11 mouse cellular contexts compared by ENCODE assay signal in genomic region chr14:120480341-120480900, GRCm38 (mm10). TPM values are rescaled to one million over a fixed set of nuclear protein-coding genes. Genes with fewer than 3 reads are reported as not detected.
DNase-seq lines count a peak whose midpoint lies in the region; ATAC-seq and TF ChIP-seq lines count a peak whose summit lies in the region.
"Had no signal": no experiment of that assay in that cellular context is flagged by ENCODE, and none has a peak within 500 bp of the region (broad histone marks: within the 10 kb centered on the region; RNA-seq: fewer than 3 reads in every experiment).

No protein-coding gene starts in this region.

- H3K9me3 ChIP-seq in kidney, postnatal 0 days (replicated peaks; ENCODE audit: low read length): no peaks in the 10 kb centered on the region
- H3K9me3 ChIP-seq in embryonic facial prominence, embryonic 10.5 days: no peaks in the 10 kb centered on the region
- no peaks in the 10 kb centered on the region for H3K9me3 ChIP-seq in hindbrain, embryonic 15.5 days
- no peaks in the 10 kb centered on the region for H3K9me3 ChIP-seq in midbrain, postnatal 0 days (ENCODE audit: low read length)

- DNase-seq in kidney, postnatal 0 days (ENCODE audit: low spot score): no peak
- no peak for DNase-seq in kidney, adult 18-20 months
- no peak for DNase-seq in embryonic facial prominence, embryonic 10.5 days (ENCODE audit: low spot score)
- DNase-seq in midbrain, postnatal 0 days (ENCODE audit: low spot score): no peak
- no peak for DNase-seq in thymus, postnatal 25 days
- no peak for DNase-seq in retina, postnatal 1 day
- DNase-seq: cerebellum, postnatal 25 days; layer of hippocampus, adult 9-11 months had no signal

- no peaks in the 10 kb centered on the region for H3K27me3 ChIP-seq in kidney, postnatal 0 days (ENCODE audit: insufficient read depth, low read length)
- H3K27me3 ChIP-seq in embryonic facial prominence, embryonic 10.5 days (replicated peaks; ENCODE audit: low read depth, poor library complexity, severe bottlenecking): no peaks in the 10 kb centered on the region
- H3K27me3 ChIP-seq in hindbrain, embryonic 15.5 days: no peaks in the 10 kb centered on the region
- H3K27me3 ChIP-seq in midbrain, postnatal 0 days (ENCODE audit: insufficient read depth, low read length): no peaks in the 10 kb centered on the region
- H3K27me3 ChIP-seq: Patski had no signal

- H3K9ac ChIP-seq in kidney, postnatal 0 days (ENCODE audit: low read depth, low read length): no peak overlapping the region
- H3K9ac ChIP-seq in hindbrain, embryonic 15.5 days: no peak overlapping the region
- H3K9ac ChIP-seq in midbrain, postnatal 0 days (replicated peaks; ENCODE audit: low read length, poor library complexity, severe bottlenecking): no peak overlapping the region

- peak overlapping the region; percentile 75; the same call in 1 of the 2 replicates for H3K4me3 ChIP-seq in kidney, postnatal 0 days (replicated peaks; ENCODE audit: low read depth, low read length)
- peak overlapping the region; percentile 82; the same call in 1 of the 2 replicates for H3K4me3 ChIP-seq in embryonic facial prominence, embryonic 10.5 days
- H3K4me3 ChIP-seq in hindbrain, embryonic 15.5 days: peak overlapping the region; percentile 23
- peak overlapping the region; percentile 29; the same call in 1 of the 2 replicates for H3K4me3 ChIP-seq in midbrain, postnatal 0 days (ENCODE audit: low read depth, low read length)

- 75% methylated on average over 8 of the region's 8 CpGs for WGBS in kidney, postnatal 0 days
- WGBS in embryonic facial prominence, embryonic 10.5 days: 84% methylated on average over 8 of the region's 8 CpGs
- WGBS in hindbrain, embryonic 15.5 days: 85% methylated on average over 8 of the region's 8 CpGs
- WGBS in midbrain, postnatal 0 days: 86% methylated on average over 8 of the region's 8 CpGs

- ATAC-seq in kidney, postnatal 0 days (replicated peaks; ENCODE audit: low FRiP score, low read depth): no peak
- no peak for ATAC-seq in hindbrain, embryonic 15.5 days (ENCODE audit: low FRiP score, low read depth)
- ATAC-seq in midbrain, postnatal 0 days (ENCODE audit: low FRiP score): no peak
- ATAC-seq in activated CD4-positive, CD25-positive, alpha-beta regulatory T cell, adult 4 months: no peak
- ATAC-seq: Patski had no signal

- H3K4me1 ChIP-seq in kidney, postnatal 0 days (replicated peaks; ENCODE audit: insufficient read depth, low read length): no peaks in the 10 kb centered on the region; the same call in 1 of the 2 replicates
- H3K4me1 ChIP-seq in embryonic facial prominence, embryonic 10.5 days: peaks cover 19% of the 10 kb centered on the region
- peaks cover 35% of the 10 kb centered on the region for H3K4me1 ChIP-seq in hindbrain, embryonic 15.5 days (replicated peaks)
- H3K4me1 ChIP-seq in midbrain, postnatal 0 days (ENCODE audit: insufficient read depth, low read length): peaks cover 6% of the 10 kb centered on the region; the same call in 1 of the 2 replicates

- TF ChIP-seq CTCF in kidney, postnatal 0 days (IDR thresholded peaks at IDR 0.05; ENCODE audit: low read depth): no peak
- TF ChIP-seq CTCF in midbrain, postnatal 0 days (IDR thresholded peaks at IDR 0.05): no peak

- H3K27ac ChIP-seq in kidney, postnatal 0 days: no peak overlapping the region
- no peak overlapping the region for H3K27ac ChIP-seq in embryonic facial prominence, embryonic 10.5 days (replicated peaks)
- no peak overlapping the region for H3K27ac ChIP-seq in hindbrain, embryonic 15.5 days (replicated peaks)
- no peak overlapping the region for H3K27ac ChIP-seq in midbrain, postnatal 0 days (ENCODE audit: low read depth, low read length)

- 0 out of 2 replicates have a peak, but pooled peaks cover 7% of the 10 kb centered on the region for H3K36me3 ChIP-seq in kidney, postnatal 0 days (ENCODE audit: insufficient read depth, low read length)
- peaks cover 19% of the 10 kb centered on the region for H3K36me3 ChIP-seq in embryonic facial prominence, embryonic 10.5 days (replicated peaks)
- H3K36me3 ChIP-seq in hindbrain, embryonic 15.5 days: no peaks in the 10 kb centered on the region
- no peaks in the 10 kb centered on the region for H3K36me3 ChIP-seq in midbrain, postnatal 0 days (ENCODE audit: insufficient read depth, low read length)

- peak overlapping the region; percentile 93 for H3K4me2 ChIP-seq in kidney, postnatal 0 days (ENCODE audit: low read length)
- peak overlapping the region; percentile 61 for H3K4me2 ChIP-seq in hindbrain, embryonic 15.5 days
- peak overlapping the region; percentile 68 for H3K4me2 ChIP-seq in midbrain, postnatal 0 days (ENCODE audit: low read depth, low read length, poor library complexity, severe bottlenecking)

RNA-seq across cellular contexts. Expression of gene Rap2a, which starts 2.2 kb away (rescaled TPM):
- 15.4 and 16.5 TPM in 2 replicates for polyA plus RNA-seq in kidney, postnatal 0 days (2015; fragmentation: Nextera tagmentation; extraction: Ambion mirVana)
- polyA plus RNA-seq in embryonic facial prominence, embryonic 10.5 days (2016; fragmentation: Nextera tagmentation; extraction: Ambion mirVana): 11.0 TPM in 2 replicates
- polyA plus RNA-seq in hindbrain, embryonic 15.5 days (2015; fragmentation: Nextera tagmentation; extraction: Ambion mirVana): 24.6 and 25.7 TPM in 2 replicates
- total RNA-seq in midbrain, postnatal 0 days (2014; rRNA removed): 50.4 and 51.4 TPM in 2 replicates
- 22.9 and 25.6 TPM in 2 replicates for polyA plus RNA-seq in midbrain, postnatal 0 days (2015; fragmentation: Nextera tagmentation; extraction: Ambion mirVana)
- 1 to 10 TPM; 1.0 to 1.2 TPM for polyA plus RNA-seq in activated CD4-positive, CD25-positive, alpha-beta regulatory T cell, adult 4 months (2017; shearing (Covaris generic))

Comparison
In these comparisons a context has a peak if more than half of its experiments do, and no peak if none do; other contexts are left out.
1. H3K4me3 ChIP-seq: peak in every context shown above with its lines; median percentile 82 in embryonic facial prominence, embryonic 10.5 days; 75 in kidney, postnatal 0 days; 29 in midbrain, postnatal 0 days; 23 in hindbrain, embryonic 15.5 days.